Mouse (Mus musculus): Measurements from ENCODE around the gene Shisa5.

The Shisa5 gene

DNA sequence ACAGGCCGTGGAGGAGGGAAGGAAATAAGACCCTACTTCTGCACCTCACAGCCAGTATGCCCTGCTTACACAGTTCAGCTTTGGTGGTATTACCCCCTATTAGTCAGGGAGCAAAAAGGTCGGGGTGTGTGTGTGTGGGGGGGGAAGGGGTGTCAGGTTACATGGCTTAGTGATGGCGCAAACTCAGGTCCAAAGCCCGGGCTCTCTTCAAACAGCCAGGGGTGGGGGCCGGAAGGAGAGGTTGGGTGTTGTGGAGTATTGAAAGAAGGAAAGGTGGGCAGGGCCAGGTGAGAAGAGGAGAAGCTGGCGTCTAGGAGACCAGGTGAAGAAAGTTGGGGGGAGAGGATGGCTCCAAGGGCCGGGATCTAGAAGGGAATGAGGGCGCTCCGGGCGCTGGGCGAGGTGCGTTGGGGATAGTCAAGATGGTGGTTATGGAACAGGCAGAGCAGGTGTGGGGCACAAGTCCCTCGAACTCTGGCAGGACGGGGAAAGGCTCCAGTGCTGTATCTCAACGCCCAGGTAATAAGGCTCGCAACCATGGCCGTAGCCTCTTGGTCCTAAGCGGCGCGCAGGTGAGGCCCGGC lies 56.3 kb downstream of the Shisa5 start:
- no peak for DNase-seq

DNA sequence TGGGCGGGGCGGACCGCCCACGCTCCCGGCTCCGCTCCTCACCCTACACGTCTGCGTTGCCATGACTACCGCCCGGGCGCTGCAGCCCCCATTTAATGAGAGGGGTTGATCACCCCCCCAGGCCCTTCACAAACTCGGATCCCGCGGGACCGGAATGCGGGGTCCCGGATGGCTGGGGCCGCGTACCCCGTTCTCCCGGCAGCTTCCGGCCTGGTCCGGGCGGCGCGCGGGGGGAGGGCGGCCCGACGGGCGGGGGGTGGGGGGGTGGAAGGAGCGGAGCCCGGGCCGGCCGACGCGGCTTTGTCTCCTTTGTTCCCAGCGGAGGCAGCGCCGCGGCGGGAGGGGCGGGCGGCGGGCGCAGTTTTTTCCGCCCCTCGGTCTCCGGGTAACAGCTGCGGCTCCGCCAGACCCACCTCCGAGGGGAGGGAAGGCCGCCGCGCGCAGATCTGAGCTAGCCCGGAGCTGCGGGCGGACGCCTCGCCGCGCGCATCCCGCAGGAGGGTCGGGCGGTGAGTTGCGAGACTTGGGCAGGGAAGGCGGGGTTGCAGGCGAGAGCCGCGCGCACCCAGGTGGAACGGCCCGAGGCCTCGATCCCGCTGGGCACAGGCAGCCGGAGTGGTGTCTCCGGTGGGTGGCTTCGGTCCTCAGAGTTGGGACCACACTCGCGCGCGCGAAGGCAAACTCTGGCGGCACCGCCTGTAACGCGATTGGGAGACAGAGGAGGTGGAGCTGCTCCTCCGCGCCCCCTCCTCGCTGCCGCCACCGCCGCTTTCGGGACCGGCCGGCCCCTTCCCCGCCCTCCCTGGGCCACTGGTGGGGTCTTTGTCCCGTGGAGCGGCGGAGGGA lies 57.0 kb downstream of the Shisa5 start, which contains the start of gene Plxnb1:
Gene Plxnb1 (plus strand): TSS at position 253 of the 846 bp plus-strand sequence.
- peak; percentile 89 for DNase-seq

DNA sequence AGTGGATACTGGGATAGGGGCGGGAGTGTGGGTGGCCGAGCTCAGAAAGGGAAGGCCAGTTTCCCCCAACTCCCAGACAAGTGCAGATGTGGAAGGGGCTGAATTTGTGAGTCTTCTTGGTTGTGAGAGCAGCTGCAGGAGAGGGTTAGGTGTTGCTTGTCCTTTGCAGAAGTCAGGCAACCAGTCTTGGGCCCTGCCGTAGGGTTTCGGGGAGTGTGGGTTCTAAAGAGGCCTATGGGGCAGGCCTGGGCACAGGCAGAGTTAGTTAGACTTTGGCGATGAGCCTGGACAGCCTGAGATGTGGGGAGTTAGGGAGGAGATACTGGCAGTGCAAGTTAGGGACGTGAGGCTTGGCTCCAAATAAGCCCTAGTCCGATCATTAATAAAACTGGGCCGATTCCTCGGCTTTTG lies 57.9 kb downstream of the Shisa5 start:
- no peak for DNase-seq

DNA sequence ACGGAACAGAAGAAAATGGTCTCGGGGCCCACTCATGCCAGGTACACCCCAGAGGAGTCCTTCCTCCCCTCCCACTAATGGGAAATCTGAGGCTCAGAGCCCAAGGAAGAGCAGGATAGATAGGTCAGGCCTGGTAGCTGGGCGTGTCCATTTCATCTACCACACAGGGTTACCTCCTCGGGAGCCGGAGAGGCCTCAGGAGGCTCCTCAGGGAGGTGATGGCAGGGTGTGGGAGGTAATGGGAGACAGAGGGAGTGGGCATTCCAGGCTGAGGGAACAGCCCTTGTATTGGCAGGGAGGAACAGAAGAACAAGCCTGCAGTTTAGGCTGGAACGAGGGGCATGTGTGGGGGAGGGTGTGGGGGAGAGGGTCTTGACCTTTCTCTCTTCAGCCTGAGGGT lies 58.5 kb downstream of the Shisa5 start:
- peak; percentile 35 for DNase-seq

DNA sequence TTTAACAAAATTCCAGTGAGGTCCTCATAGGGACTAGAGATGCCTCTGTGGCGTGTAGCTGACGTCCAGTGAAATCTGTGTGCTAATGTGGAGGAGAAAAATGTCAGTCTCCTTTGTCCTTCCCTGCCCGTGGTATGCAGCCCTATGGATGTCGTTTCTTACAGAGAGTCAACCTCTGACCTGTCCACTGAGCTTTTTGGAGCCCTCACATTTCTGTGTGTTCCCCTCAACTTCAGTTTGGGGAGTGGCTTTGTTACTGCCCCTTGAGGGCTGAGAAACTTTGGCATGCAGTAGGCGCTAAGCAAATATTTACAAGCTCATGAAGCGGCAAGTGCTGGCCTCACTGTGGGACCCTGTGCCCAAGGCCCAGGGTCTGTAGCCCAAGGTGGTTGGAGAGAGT lies 58.9 kb downstream of the Shisa5 start:
- no peak for DNase-seq

DNA sequence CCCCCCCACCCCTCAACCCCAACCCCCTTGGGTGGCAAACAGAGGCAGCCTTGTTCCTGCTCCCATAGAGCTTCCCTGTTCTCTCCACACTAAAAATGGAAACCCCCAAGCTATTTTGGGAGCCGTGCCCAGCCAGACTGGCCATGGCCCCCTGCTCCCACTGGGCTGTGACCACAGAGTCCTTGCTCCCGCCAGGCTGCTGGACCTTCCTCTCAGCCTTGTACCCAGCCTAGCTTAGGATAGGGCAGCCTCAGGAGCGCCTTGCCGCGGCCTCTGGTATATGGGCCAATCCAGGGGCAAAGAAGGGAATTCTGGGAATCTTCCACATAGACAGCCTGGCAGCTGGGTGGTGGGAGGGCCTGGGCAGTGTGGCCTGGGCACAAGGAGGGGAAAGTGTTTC lies 59.5 kb downstream of the Shisa5 start:
- DNase-seq: peak; percentile 77

DNA sequence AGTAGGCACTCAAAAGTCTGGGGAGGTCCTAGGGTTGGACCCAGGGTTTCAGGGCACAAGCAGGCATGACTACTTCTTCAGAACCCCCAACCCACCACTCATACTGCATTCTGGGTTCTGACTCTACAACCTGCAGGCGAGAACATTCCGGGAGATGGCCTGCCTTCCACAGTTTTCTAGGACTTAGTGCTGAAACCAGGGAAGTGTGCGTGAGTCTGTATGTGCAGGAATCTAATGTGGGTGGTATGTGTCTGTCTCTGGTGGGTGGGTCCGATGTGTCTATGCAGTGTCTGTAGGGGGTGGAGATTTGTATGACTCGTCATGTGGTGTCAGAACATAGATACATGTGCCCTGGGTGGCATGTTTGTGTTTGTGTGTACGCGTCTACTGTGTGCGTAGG lies 60.0 kb downstream of the Shisa5 start:
- DNase-seq: peak; percentile 9

DNA sequence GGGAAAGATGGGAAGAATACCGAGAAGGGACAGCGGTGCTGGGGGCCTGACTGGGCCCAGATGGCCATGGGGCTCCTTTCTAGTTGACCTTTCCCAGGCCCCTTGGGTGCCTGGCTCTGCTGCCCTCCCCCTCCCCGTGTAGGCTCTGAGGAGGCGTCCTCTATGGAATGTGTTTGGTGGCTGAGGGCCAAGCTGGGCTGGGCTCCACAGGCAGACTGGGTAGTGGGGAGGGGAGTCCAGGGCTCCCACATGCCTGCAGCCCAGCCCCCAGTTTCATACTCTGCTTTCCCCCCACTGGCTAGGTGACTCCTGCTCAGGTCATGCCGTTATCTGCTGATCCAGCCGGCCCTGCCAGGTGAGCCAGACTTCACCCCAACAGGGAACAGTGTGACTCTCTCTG lies 60.6 kb downstream of the Shisa5 start:
- peak; percentile 57 for DNase-seq

DNA sequence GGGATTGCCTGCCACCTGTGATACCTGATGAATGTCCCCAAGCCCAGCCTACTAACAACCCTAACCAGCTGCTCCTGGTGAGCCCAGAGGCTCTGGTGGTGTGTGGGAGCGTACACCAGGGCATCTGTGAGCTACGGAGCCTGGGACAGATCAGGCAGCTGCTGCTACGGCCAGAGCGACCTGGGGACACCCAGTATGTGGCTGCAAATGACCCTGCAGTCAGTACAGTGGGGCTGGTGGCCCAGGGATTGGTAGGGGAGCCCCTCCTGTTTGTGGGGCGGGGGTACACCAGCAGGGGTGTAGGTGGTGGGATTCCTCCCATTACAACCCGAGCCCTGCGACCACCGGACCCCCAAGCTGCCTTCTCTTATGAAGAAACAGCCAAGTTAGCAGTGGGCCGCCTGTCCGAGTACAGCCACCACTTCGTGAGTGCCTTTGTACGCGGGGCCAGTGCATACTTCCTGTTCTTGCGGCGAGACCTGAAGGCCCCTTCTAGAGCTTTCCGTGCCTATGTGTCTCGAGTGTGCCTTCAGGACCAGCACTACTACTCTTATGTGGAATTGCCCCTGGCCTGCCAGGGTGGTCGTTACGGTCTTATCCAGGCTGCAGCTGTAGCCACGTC lies 62.1 kb downstream of the Shisa5 start:
- no peak for DNase-seq

DNA sequence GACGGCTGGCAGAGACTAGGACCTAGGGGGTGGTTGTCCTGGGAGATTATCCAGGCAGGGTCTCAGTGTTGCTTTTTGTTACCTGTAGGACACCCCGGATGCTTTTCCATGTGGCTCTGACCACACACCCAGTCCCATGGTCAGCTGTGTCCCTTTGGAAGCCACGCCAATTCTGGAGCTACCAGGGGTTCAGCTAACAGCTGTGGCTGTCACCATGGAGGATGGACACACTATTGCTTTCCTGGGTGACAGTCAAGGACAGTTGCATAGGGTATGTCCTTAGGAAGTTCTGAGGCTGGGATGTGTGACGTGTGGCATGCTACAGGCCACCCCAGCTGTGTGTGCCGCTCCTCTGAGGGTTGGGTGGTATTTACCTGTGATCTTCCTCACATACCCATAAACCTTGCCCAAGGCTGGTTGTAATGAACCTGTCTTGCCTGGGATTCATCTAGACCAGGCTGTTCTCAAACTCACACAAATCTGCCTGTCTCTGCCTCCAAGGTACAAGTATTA lies 63.6 kb downstream of the Shisa5 start:
- DNase-seq: no peak

DNA sequence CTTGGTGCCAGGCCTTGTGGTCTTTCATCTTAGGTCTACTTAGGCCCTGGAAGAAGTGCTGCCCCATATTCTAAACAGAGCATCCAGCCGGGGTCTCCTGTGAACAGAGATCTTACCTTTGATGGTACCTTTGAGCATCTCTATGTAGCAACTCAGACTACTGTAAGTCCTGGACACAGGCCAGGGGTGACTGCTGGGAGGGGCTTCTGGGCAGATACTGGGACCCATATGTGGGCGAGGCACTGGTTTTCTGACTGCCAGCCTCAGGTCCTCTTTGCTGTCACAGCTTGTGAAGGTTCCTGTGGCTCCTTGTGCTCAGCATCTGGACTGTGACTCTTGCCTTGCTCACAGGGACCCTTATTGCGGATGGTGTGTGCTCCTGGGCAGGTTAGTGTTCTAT lies 64.2 kb downstream of the Shisa5 start:
- DNase-seq: no peak

DNA sequence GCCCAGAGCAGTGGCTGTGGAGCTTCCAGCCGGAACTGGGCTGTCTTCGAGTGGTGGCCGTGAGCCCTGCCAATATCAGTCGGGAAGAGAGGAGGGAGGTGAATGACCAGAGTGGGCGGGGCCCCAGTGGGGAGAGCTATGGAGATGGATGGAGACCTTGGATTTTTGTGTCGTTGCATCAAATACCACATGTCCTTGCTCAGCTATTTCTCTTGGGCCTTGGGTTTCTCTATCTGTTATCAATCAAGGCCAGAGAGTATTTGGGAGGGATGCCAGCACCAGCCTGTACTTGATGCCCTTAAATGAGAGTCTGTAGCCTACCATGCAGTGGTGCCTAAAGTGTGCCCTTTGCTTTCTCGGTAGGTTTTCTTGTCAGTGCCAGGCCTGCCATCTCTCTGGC lies 64.9 kb downstream of the Shisa5 start:
- DNase-seq: no peak

DNA sequence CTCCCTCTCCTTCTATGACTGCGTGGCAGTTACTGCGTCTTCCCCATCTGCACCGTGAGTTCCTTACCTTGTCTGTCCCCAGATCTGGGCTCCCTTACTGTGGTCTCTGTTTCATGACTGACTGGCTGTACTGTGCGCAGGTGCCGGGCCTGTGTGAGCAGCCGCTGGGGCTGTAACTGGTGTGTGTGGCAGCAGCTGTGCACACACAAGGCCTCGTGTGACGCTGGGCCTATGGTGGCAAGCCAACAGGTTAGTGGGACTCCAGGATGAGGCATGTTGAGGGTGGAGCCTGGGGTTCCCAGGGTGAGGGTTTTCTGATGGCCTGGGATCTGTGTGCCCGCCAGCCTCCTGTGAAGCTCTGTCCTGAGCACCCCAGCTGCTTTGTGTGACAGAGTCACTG lies 65.7 kb downstream of the Shisa5 start:
- no peak for DNase-seq

DNA sequence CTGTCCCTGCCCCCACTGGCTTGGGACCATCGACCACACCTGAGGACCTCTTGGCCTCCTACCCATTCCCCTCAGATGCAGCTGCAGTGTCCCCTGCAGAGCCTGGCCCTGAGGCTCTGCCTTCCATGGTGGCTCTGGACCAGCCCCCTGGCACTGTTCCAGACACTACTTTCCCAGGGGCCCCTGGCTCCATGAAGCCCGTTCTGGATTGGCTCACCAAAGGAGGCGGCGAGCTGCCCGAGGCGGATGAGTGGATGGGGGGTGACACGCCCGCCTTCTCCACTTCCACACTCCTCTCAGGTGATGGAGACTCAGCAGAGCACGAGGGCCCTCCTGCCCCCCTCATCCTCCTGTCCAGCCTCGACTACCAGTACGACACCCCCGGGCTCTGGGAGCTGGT lies 66.6 kb downstream of the Shisa5 start:
- peak; percentile 37 for DNase-seq

DNA sequence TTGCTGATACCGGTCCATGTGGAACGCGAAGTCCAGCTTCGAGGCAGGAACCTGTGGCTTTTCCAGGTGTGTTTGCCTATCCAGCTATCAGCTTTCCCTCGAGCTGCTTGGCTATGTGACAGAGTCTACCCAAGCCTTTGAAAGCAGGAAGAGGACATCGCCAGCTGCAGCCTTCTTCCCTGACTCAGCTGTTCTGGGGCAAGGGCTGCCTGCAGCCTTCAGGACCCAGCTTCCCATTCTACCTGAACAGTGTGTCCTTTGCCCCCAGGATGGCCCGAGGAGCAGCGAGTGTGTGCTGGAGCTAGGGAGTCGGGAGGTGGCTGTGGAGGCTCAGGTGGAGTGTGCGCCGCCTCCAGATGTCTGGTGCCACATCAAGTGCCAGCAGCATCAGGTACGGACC lies 67.3 kb downstream of the Shisa5 start:
- no peak for DNase-seq

DNA sequence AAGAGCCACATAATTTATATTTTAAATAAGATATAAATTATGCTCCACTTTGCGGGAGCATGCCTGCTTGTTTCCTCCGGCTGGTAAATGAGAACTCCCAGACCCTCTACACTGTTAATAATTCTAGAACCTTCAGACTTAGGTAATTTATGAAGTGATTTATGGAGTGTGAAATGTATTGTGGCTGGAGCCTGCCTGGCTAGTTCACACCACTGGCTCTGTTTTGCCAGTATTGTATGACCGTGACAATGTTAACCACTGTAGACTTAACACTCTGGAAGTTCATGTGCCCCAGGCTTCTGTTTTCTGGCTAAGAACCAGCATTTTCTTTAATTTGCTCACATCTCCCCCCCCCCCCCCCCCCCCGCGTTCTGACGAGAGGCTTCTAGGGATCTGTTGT lies 69.0 kb downstream of the Shisa5 start:
- no peak for DNase-seq
